ENCODE assay signal across 8 mouse cellular contexts in genomic region chr11:94472585-94472915, GRCm38 (mm10). TPM values are rescaled to one million over a fixed set of nuclear protein-coding genes. Genes with fewer than 3 reads are reported as not detected.
DNase-seq lines count a peak whose midpoint lies in the region; ATAC-seq and TF ChIP-seq lines count a peak whose summit lies in the region.

No protein-coding gene starts in this region.

- WGBS in lung, embryonic 16.5 days, result under 1% methylated on average over 15 of the region's 15 CpGs
- 3% methylated on average over 15 of the region's 15 CpGs for WGBS in lung, adult 2 months
- WGBS in limb, embryonic 11.5 days, result 2% methylated on average over 15 of the region's 15 CpGs
- 0% methylated on average over 15 of the region's 15 CpGs for WGBS in stomach, embryonic 15.5 days

- DNase-seq in cerebellum, postnatal 14 days, result peak; percentile 58 to 62
- no peak for DNase-seq in cerebellum, adult 11 months
- DNase-seq in lung, adult 2 months, result no peak
- peak; percentile 71 for DNase-seq in limb, embryonic 11.5 days (ENCODE audit: low spot score)
- no peak for DNase-seq in spleen, adult 12 weeks (ENCODE audit: low spot score)
- no peak for DNase-seq in ovary, postnatal 36 days (ENCODE audit: low spot score)

- H3K4me1 ChIP-seq in lung, embryonic 16.5 days (replicated peaks; ENCODE audit: control insufficient read depth, insufficient read depth, low read length), result peaks cover 47% of the 10 kb centered on the region
- H3K4me1 ChIP-seq in lung, adult 2 months (ENCODE audit: control insufficient read depth, insufficient read depth, low read length), result peaks cover 4% of the 10 kb centered on the region; the same call in 1 of the 2 replicates
- peaks cover 44% of the 10 kb centered on the region for H3K4me1 ChIP-seq in limb, embryonic 11.5 days (ENCODE audit: control insufficient read depth, insufficient read depth, low read length)
- peaks cover 62% of the 10 kb centered on the region for H3K4me1 ChIP-seq in stomach, embryonic 15.5 days

- no peaks in the 10 kb centered on the region for H3K9me3 ChIP-seq in lung, embryonic 16.5 days (ENCODE audit: control insufficient read depth, low read length)
- no peaks in the 10 kb centered on the region for H3K9me3 ChIP-seq in limb, embryonic 11.5 days (ENCODE audit: control insufficient read depth, low read length)
- no peaks in the 10 kb centered on the region for H3K9me3 ChIP-seq in stomach, embryonic 15.5 days

- H3K9ac ChIP-seq in lung, embryonic 16.5 days (ENCODE audit: low read length), result peak overlapping the region; percentile 67
- H3K9ac ChIP-seq in limb, embryonic 11.5 days (ENCODE audit: low read length), result peak overlapping the region; percentile 96
- H3K9ac ChIP-seq in stomach, embryonic 15.5 days, result peak overlapping the region; percentile 56; the same call in 1 of the 2 replicates

- H3K4me3 ChIP-seq in lung, embryonic 16.5 days (ENCODE audit: low read length), result peak overlapping the region; percentile 61
- H3K4me3 ChIP-seq in lung, adult 2 months (replicated peaks; ENCODE audit: extremely low read depth, low read depth, low read length), result no peak overlapping the region
- H3K4me3 ChIP-seq in limb, embryonic 11.5 days (ENCODE audit: low read depth, low read length), result peak overlapping the region; percentile 99
- H3K4me3 ChIP-seq in stomach, embryonic 15.5 days (replicated peaks), result peak overlapping the region; percentile 58

- TF ChIP-seq CTCF in lung, adult 2 months (IDR thresholded peaks at IDR 0.05; ENCODE audit: insufficient read depth, low read length), result no peak

- no peak for TF ChIP-seq POLR2A in lung, adult 2 months (IDR thresholded peaks at IDR 0.05; ENCODE audit: borderline replicate concordance, extremely low read depth, low read depth, low read length)

- H3K27ac ChIP-seq in lung, embryonic 16.5 days (ENCODE audit: low read length), result peak overlapping the region; percentile 28; the same call in 1 of the 2 replicates
- H3K27ac ChIP-seq in limb, embryonic 11.5 days (replicated peaks; ENCODE audit: low read depth, low read length), result peak overlapping the region; percentile 93
- H3K27ac ChIP-seq in stomach, embryonic 15.5 days, result peak overlapping the region; percentile 92; the same call in 1 of the 2 replicates

- H3K27me3 ChIP-seq in lung, embryonic 16.5 days (ENCODE audit: control insufficient read depth, insufficient read depth, low read depth, low read length), result peaks cover 37% of the 10 kb centered on the region
- H3K27me3 ChIP-seq in limb, embryonic 11.5 days (ENCODE audit: control insufficient read depth, insufficient read depth, low read length), result peaks cover 3% of the 10 kb centered on the region; the same call in 1 of the 2 replicates
- H3K27me3 ChIP-seq in stomach, embryonic 15.5 days (replicated peaks), result peaks cover 40% of the 10 kb centered on the region

- no peaks in the 10 kb centered on the region for H3K36me3 ChIP-seq in lung, embryonic 16.5 days (ENCODE audit: control insufficient read depth, insufficient read depth, low read length)
- H3K36me3 ChIP-seq in limb, embryonic 11.5 days (ENCODE audit: control insufficient read depth, insufficient read depth, low read length), result no peaks in the 10 kb centered on the region
- H3K36me3 ChIP-seq in stomach, embryonic 15.5 days, result no peaks in the 10 kb centered on the region

- H3K4me2 ChIP-seq in lung, embryonic 16.5 days (ENCODE audit: low read depth, low read length), result peak overlapping the region; percentile 95
- H3K4me2 ChIP-seq in limb, embryonic 11.5 days (ENCODE audit: low read depth, severe bottlenecking), result peak overlapping the region; percentile 95
- H3K4me2 ChIP-seq in stomach, embryonic 15.5 days, result peak overlapping the region; percentile 80

- ATAC-seq in lung, embryonic 16.5 days (ENCODE audit: low read depth), result no peak
- no peak for ATAC-seq in limb, embryonic 11.5 days (ENCODE audit: insufficient number of reproducible peaks, low FRiP score, low TSS enrichment, low read depth)
- no peak for ATAC-seq in stomach, embryonic 15.5 days (ENCODE audit: insufficient read depth, low FRiP score, low read depth)

RNA-seq across cellular contexts. Expression of gene Cacna1g, which starts 1.4 kb away (rescaled TPM):
- polyA plus RNA-seq in lung, embryonic 16.5 days (2015; fragmentation: Nextera tagmentation; extraction: Ambion mirVana), result 6.6 and 7.0 TPM in 2 replicates
- 3.5 and 4.3 TPM in 2 replicates for polyA plus RNA-seq in lung, adult 2 months (2012; rRNA removed)
- 21.0 and 24.3 TPM in 2 replicates for polyA plus RNA-seq in limb, embryonic 11.5 days (2014; fragmentation: Nextera tagmentation; extraction: Ambion mirVana)
- polyA plus RNA-seq in stomach, embryonic 15.5 days (2015; fragmentation: Nextera tagmentation; extraction: Ambion mirVana), result 7.8 and 8.3 TPM in 2 replicates

RNA-seq across cellular contexts. Expression of gene Spata20, which starts 13.4 kb away (rescaled TPM):
- 0.08 TPM in 1 of 2 replicates, not detected in the other for polyA plus RNA-seq in lung, embryonic 16.5 days (2015; fragmentation: Nextera tagmentation; extraction: Ambion mirVana)
- polyA plus RNA-seq in lung, adult 2 months (2012; rRNA removed), result 0.15 and 0.70 TPM in 2 replicates
- polyA plus RNA-seq in limb, embryonic 11.5 days (2014; fragmentation: Nextera tagmentation; extraction: Ambion mirVana), result not detected in 2 replicates
- 0.17 and 0.45 TPM in 2 replicates for polyA plus RNA-seq in stomach, embryonic 15.5 days (2015; fragmentation: Nextera tagmentation; extraction: Ambion mirVana)

RNA-seq across cellular contexts. Expression of gene Epn3, which starts 27.2 kb away (rescaled TPM):
- 18.5 and 19.2 TPM in 2 replicates for polyA plus RNA-seq in lung, embryonic 16.5 days (2015; fragmentation: Nextera tagmentation; extraction: Ambion mirVana)
- polyA plus RNA-seq in lung, adult 2 months (2012; rRNA removed), result 60.0 and 62.2 TPM in 2 replicates
- 2.8 and 3.1 TPM in 2 replicates for polyA plus RNA-seq in limb, embryonic 11.5 days (2014; fragmentation: Nextera tagmentation; extraction: Ambion mirVana)
- polyA plus RNA-seq in stomach, embryonic 15.5 days (2015; fragmentation: Nextera tagmentation; extraction: Ambion mirVana), result 12.0 and 12.4 TPM in 2 replicates

RNA-seq across cellular contexts. Expression of gene Mycbpap, which starts 49.0 kb away (rescaled TPM):
- 8.4 and 8.7 TPM in 2 replicates for polyA plus RNA-seq in lung, embryonic 16.5 days (2015; fragmentation: Nextera tagmentation; extraction: Ambion mirVana)
- 5.8 and 7.6 TPM in 2 replicates for polyA plus RNA-seq in lung, adult 2 months (2012; rRNA removed)
- 4.2 and 4.9 TPM in 2 replicates for polyA plus RNA-seq in limb, embryonic 11.5 days (2014; fragmentation: Nextera tagmentation; extraction: Ambion mirVana)
- polyA plus RNA-seq in stomach, embryonic 15.5 days (2015; fragmentation: Nextera tagmentation; extraction: Ambion mirVana), result 1.9 and 2.7 TPM in 2 replicates

Comparison
In these comparisons a context has a peak if more than half of its experiments do, and no peak if none do; other contexts are left out.
1. DNase-seq: peak in cerebellum, postnatal 14 days (2 of 2) and limb, embryonic 11.5 days (single experiment); none in cerebellum, adult 11 months (single experiment), lung, adult 2 months (single experiment), spleen, adult 12 weeks (single experiment) and ovary, postnatal 36 days (single experiment).
2. H3K27ac ChIP-seq: peak in every context shown above with its lines; median percentile 93 in limb, embryonic 11.5 days; 92 in stomach, embryonic 15.5 days; 28 in lung, embryonic 16.5 days.
3. Peak in every context shown above with its lines, with median percentiles within 50 percentile points of each other: H3K4me2 ChIP-seq and H3K9ac ChIP-seq.